Mouse (Mus musculus) liver, adult 2 months (tissue): ENCODE measurements around the gene 3110082J24Rik. TPM values are rescaled to one million over a fixed set of nuclear protein-coding genes. Genes with fewer than 3 reads are reported as not detected.
A peak's percentile ranks its signal among the peaks of the same experiment; 100 is the strongest.

ENCODE experiments used
- DNase-seq: peaks from one replicate; pipeline ENCODE4 v3.0.0-alpha.2; 2011; ENCODE audit warnings: low read depth, low spot score; ENCODE audit errors: extremely low read depth
- H3K27ac ChIP-seq: fragments of 200-500 bp; replicated peaks from 2 replicates; pipeline ENCODE4 v1.5.1; 2012; ENCODE audit warnings: low read depth, mild to moderate bottlenecking, control low read depth, inconsistent platforms, low read length; ENCODE audit not compliant: insufficient read depth
- H3K27me3 ChIP-seq: fragments of 200-500 bp; 2 replicates; pipeline ENCODE4 v1.6.1; 2012; ENCODE audit warnings: mild to moderate bottlenecking, moderate library complexity, low read length, inconsistent platforms; ENCODE audit not compliant: control insufficient read depth, insufficient read depth
- H3K36me3 ChIP-seq: fragments of 200-500 bp; 2 replicates; pipeline ENCODE4 v1.6.1; 2012; ENCODE audit warnings: low read length, inconsistent platforms; ENCODE audit not compliant: control insufficient read depth, insufficient read depth
- H3K4me1 ChIP-seq: fragments of 200-500 bp; 2 replicates; pipeline ENCODE4 v1.6.1; 2011; ENCODE audit warnings: low read length; ENCODE audit not compliant: control insufficient read depth, insufficient read depth
- H3K4me3 ChIP-seq: fragments of 200-500 bp; 2 replicates; pipeline ENCODE4 v1.5.1; 2011; ENCODE audit warnings: low read depth, mild to moderate bottlenecking, control low read depth, low read length, moderate library complexity; ENCODE audit not compliant: insufficient read depth
- H3K79me2 ChIP-seq: fragments of 200-500 bp; 2 replicates; pipeline ENCODE4 v1.6.1; 2012; ENCODE audit warnings: inconsistent platforms, mild to moderate bottlenecking, low read length, moderate library complexity; ENCODE audit not compliant: control insufficient read depth, insufficient read depth
- H3K9ac ChIP-seq: fragments of 200-500 bp; 2 replicates; pipeline ENCODE4 v1.6.1; 2012; ENCODE audit warnings: low read depth, mild to moderate bottlenecking, control low read depth, inconsistent platforms, low read length
- CTCF ChIP-seq: fragments of 200-500 bp; IDR thresholded peaks from 2 replicates; pipeline ENCODE4 v1.5.1; 2011; ENCODE audit warnings: low read depth, low read length, control low read depth
- POLR2A ChIP-seq: fragments of 200-500 bp; IDR thresholded peaks from 2 replicates; pipeline ENCODE4 v1.6.1; 2011; ENCODE audit warnings: low read length, control low read depth; ENCODE audit not compliant: insufficient read depth; ENCODE audit errors: extremely low read depth
- WGBS: fragments of 180-500 bp; shearing (Covaris S2); methylation state at CpG from one replicate; pipeline ENCODE4 v1.1.7; 2018; 5-methylcytosine and 5-hydroxymethylcytosine counted together
- polyA plus RNA-seq: library from polyadenylated mRNA; depleted of rRNA; stranded (reverse); fragments of >200 nt; gene quantifications from 2 replicates; pipeline ENCODE4 v1.2.3, GENCODE M21; 2012
- total RNA-seq: library from RNA; depleted of rRNA; stranded (reverse); fragments of >200 nt; gene quantifications from 2 replicates; pipeline ENCODE4 v1.2.3, GENCODE M21; 2014

Gene 3110082J24Rik
- total and polyA plus RNA-seq, 2 experiments, result not detected

GRCm38 (mm10) chr5:30125587-30125986 is 19.7 kb upstream of the 3110082J24Rik start:
- 58% methylated on average over 5 of the region's 5 CpGs for WGBS
- peak; percentile 50 for DNase-seq
- Histone ChIP-seq H3K4me3 (no peak overlapping the region), H3K79me2 (no peaks in the 10 kb centered on the region), H3K4me1 (no peaks in the 10 kb centered on the region), H3K27me3 (no peaks in the 10 kb centered on the region), H3K36me3 (peaks cover 79% of the 10 kb centered on the region), H3K27ac (no peak overlapping the region), H3K9ac (no peak overlapping the region)
- TF ChIP-seq POLR2A, result no peak
- peak; percentile 78 for TF ChIP-seq CTCF

- no peak overlapping the region for H3K27ac ChIP-seq
Observed at GRCm38 (mm10) chr5:30122481-30122880, 16.6 kb upstream of the 3110082J24Rik start.

DNA sequence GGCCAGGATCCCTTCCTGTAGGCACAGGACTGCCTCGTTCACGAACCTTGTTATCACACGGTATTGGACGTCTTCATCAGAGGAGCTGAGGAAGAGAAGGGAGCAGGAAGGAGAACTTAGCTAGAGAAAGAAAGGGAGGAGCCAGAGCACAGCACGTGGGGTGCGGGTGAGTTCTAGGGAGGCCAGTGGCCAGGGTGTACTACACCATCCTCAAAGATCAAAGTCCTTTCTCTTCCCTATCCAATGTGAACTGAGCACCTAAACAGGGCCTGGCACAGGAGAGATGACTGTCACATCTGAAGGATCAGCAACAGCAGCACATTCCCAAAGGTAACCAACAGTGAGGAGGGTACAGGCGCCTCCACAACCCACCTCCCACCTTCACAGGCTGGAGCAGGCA is 14.2 kb upstream of the 3110082J24Rik start:
- no peak for TF ChIP-seq POLR2A
- TF ChIP-seq CTCF, result no peak
- Histone ChIP-seq H3K4me3 (no peak overlapping the region), H3K4me1 (no peaks in the 10 kb centered on the region), H3K27me3 (no peaks in the 10 kb centered on the region), H3K9ac (no peak overlapping the region), H3K79me2 (no peaks in the 10 kb centered on the region), H3K27ac (no peak overlapping the region), H3K36me3 (peaks cover 54% of the 10 kb centered on the region)
- DNase-seq, result peak; percentile 74
- 67% methylated on average over 7 of the region's 7 CpGs for WGBS

More at GRCm38 (mm10) chr5:30122481-30122880, 16.6 kb upstream of the 3110082J24Rik start:
- Histone ChIP-seq H3K27me3 (no peaks in the 10 kb centered on the region), H3K79me2 (no peaks in the 10 kb centered on the region), H3K4me1 (no peaks in the 10 kb centered on the region), H3K9ac (no peak overlapping the region), H3K4me3 (no peak overlapping the region), H3K36me3 (peaks cover 69% of the 10 kb centered on the region)
- TF ChIP-seq CTCF, result no peak
- no peak for TF ChIP-seq POLR2A
- DNase-seq, result no peak
- WGBS, result 91% methylated on average over 6 of the region's 6 CpGs

GRCm38 (mm10) chr5:30119163-30119562 is 13.3 kb upstream of the 3110082J24Rik start:
- Histone ChIP-seq H3K4me3 (no peak overlapping the region), H3K9ac (no peak overlapping the region), H3K4me1 (peaks cover 4% of the 10 kb centered on the region; the same call in 1 of the 2 replicates), H3K36me3 (peaks cover 46% of the 10 kb centered on the region), H3K79me2 (no peaks in the 10 kb centered on the region), H3K27ac (no peak overlapping the region), H3K27me3 (peaks cover 7% of the 10 kb centered on the region)
- WGBS, result 87% methylated on average over 6 of the region's 6 CpGs
- TF ChIP-seq CTCF, result no peak
- no peak for TF ChIP-seq POLR2A
- DNase-seq, result no peak

DNA sequence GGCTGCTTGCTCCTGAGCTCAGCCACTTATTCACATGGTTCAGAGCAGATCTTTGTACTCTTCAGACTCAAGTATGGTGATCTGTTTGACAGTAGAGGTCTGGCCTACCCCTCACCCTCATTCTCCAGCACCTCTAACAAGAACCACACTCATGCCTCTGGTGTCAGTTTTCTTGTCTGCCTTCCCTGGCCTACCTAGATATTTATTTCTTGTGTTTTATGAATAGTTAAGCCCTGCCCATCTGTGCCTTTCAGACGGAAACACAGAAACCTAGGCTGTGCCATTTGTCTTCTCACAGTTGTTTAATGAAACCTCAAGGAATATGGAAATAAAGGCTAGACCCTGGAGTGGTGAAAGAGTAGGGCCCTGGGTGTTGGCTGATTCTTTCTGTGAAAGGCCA is 12.1 kb upstream of the 3110082J24Rik start:
- Histone ChIP-seq H3K4me3 (no peak overlapping the region), H3K4me1 (peaks cover 4% of the 10 kb centered on the region; the same call in 1 of the 2 replicates), H3K27me3 (peaks cover 8% of the 10 kb centered on the region), H3K9ac (no peak overlapping the region), H3K27ac (no peak overlapping the region), H3K36me3 (peaks cover 37% of the 10 kb centered on the region), H3K79me2 (no peaks in the 10 kb centered on the region)
- DNase-seq, result no peak
- WGBS, result 86% methylated on average over 1 of the region's 1 CpGs
- TF ChIP-seq CTCF, result no peak
- no peak for TF ChIP-seq POLR2A

GRCm38 (mm10) chr5:30115718-30116117 is 9.8 kb upstream of the 3110082J24Rik start:
- Histone ChIP-seq H3K4me3 (no peak overlapping the region), H3K4me1 (peaks cover 5% of the 10 kb centered on the region; the same call in 1 of the 2 replicates), H3K79me2 (no peaks in the 10 kb centered on the region), H3K9ac (no peak overlapping the region), H3K27me3 (peaks cover 8% of the 10 kb centered on the region), H3K36me3 (peaks cover 20% of the 10 kb centered on the region), H3K27ac (no peak overlapping the region)
- WGBS, result 67% methylated on average over 10 of the region's 10 CpGs
- DNase-seq, result no peak
- TF ChIP-seq POLR2A (no peak), CTCF (peak; percentile 18; the same call in 1 of the 2 replicates)
